Mouse (Mus musculus) hindbrain, postnatal 0 days (tissue): ENCODE data around the gene Kcnj9. TPM values are rescaled to one million over a fixed set of nuclear protein-coding genes. Genes with fewer than 3 reads are reported as not detected.

Experiments used
- ATAC-seq: fragments of 200-750 bp; cut with Nextera tagmentation; 2 replicates; pipeline ENCODE4 v1.8.0; 2017; ENCODE audit warnings: mild to moderate bottlenecking, moderate TSS enrichment, moderate library complexity
- DNase-seq: peaks from one replicate; pipeline ENCODE4 v3.0.0-alpha.2; 2015; ENCODE audit warnings: low spot score
- H3K27ac ChIP-seq: fragments of 300-500 bp; sonication (generic); 2 replicates; pipeline ENCODE4 v1.5.1; 2014; ENCODE audit warnings: mild to moderate bottlenecking
- H3K27me3 ChIP-seq: fragments of 300-500 bp; sonication (generic); 2 replicates; pipeline ENCODE4 v1.6.1; 2014; ENCODE audit warnings: low read length, mixed read lengths; ENCODE audit not compliant: insufficient read depth
- H3K36me3 ChIP-seq: fragments of 300-500 bp; sonication (generic); 2 replicates; pipeline ENCODE4 v1.6.1; 2014; ENCODE audit warnings: low read length, mixed read lengths; ENCODE audit not compliant: insufficient read depth
- H3K4me1 ChIP-seq: fragments of 300-500 bp; sonication (generic); 2 replicates; pipeline ENCODE4 v1.6.1; 2014; ENCODE audit warnings: antibody characterized with exemption, low read length, mixed read lengths; ENCODE audit not compliant: insufficient read depth
- H3K4me2 ChIP-seq: fragments of 300-500 bp; sonication (generic); 2 replicates; pipeline ENCODE4 v1.6.1; 2014; ENCODE audit warnings: low read depth, mild to moderate bottlenecking, low read length, moderate library complexity, mixed read lengths
- H3K4me3 ChIP-seq: fragments of 300-500 bp; sonication (generic); 2 replicates; pipeline ENCODE4 v1.5.1; 2014; ENCODE audit warnings: low read length
- H3K9ac ChIP-seq: fragments of 300-500 bp; sonication (generic); replicated peaks from 2 replicates; pipeline ENCODE4 v1.6.1; 2014; ENCODE audit warnings: mild to moderate bottlenecking, low read length, moderate library complexity, mixed read lengths
- H3K9me3 ChIP-seq: fragments of 300-500 bp; sonication (generic); 2 replicates; pipeline ENCODE4 v1.6.1; 2016; ENCODE audit warnings: low read length, mixed read lengths
- CTCF ChIP-seq: IDR thresholded peaks from 2 replicates; pipeline ENCODE4 v1.5.1; 2016; ENCODE audit warnings: antibody characterized with exemption, control low read depth, low read depth
- whole genome bisulfite sequencing: fragments of 180-500 bp; shearing (Covaris S2); extraction: QIAGEN DNeasy Blood & Tissue Kit; methylation state at CpG from one replicate; pipeline ENCODE4 v1.1.7; 2014; 5-methylcytosine and 5-hydroxymethylcytosine counted together
- polyA plus RNA-seq: library from polyadenylated mRNA; unstranded; fragments of >200 nt; fragmentation: Nextera tagmentation; extraction: Ambion mirVana; gene quantifications from 2 replicates; pipeline ENCODE4 v1.2.1, GENCODE M21; 2015
- total RNA-seq: library from RNA; depleted of rRNA; stranded (reverse); fragments of >200 nt; gene quantifications from 2 replicates; pipeline ENCODE4 v1.2.3, GENCODE M21; 2014; rRNA removed

Gene Kcnj9
- total RNA-seq (8.0 and 9.8 TPM in 2 replicates), polyA plus RNA-seq (3.6 and 4.2 TPM in 2 replicates)

- H3K27ac ChIP-seq, result peak within 1 kb of the TSS; percentile 54
- H3K36me3 ChIP-seq, result no peaks in the 10 kb centered on the region
- 12% methylated on average over 9 of the region's 9 CpGs for WGBS
- DNase-seq (peak; percentile 93), ATAC-seq (peak; percentile 86)
- peak within 1 kb of the TSS; percentile 35 for H3K4me3 ChIP-seq
- H3K4me2 ChIP-seq, result peak within 1 kb of the TSS; percentile 59
- no peaks in the 10 kb centered on the region for H3K9me3 ChIP-seq
- H3K4me1 ChIP-seq, result peaks cover 8% of the 10 kb centered on the region
- no peaks in the 10 kb centered on the region for H3K27me3 ChIP-seq
- H3K9ac ChIP-seq, result peak within 1 kb of the TSS; percentile 44
- no peak for TF ChIP-seq CTCF
These were observed at the start of gene Kcnj9 for GRCm38 (mm10) chr1:172329131-172329530. Gene Kcnj9, minus strand, starts transcription at chr1:172329318.

GRCm38 (mm10) chr1:172376758-172377458, 47.8 kb upstream of the Kcnj9 start:
- ATAC-seq (no peak; the same call in 1 of the 2 replicates), DNase-seq (no peak)
- H3K4me2 ChIP-seq, result peak overlapping the region; percentile 99
- H3K27me3 ChIP-seq, result no peaks in the 10 kb centered on the region
- 2% methylated on average over 61 of the region's 62 CpGs for WGBS
- no peaks in the 10 kb centered on the region for H3K36me3 ChIP-seq
- no peaks in the 10 kb centered on the region for H3K9me3 ChIP-seq
- no peak for TF ChIP-seq CTCF
- H3K4me1 ChIP-seq, result peaks cover 11% of the 10 kb centered on the region
- H3K4me3 ChIP-seq, result peak overlapping the region; percentile 75
- H3K27ac ChIP-seq, result peak overlapping the region; percentile 78
- H3K9ac ChIP-seq, result peak overlapping the region; percentile 69

- DNase-seq, result peak; percentile 100
These were observed 47.1 kb upstream of the Kcnj9 start, which contains the start of gene Pigm for GRCm38 (mm10) chr1:172376198-172376667. Gene Pigm, plus strand, starts transcription at chr1:172376546.

GRCm38 (mm10) chr1:172368768-172369418, 39.8 kb upstream of the Kcnj9 start:
- TF ChIP-seq CTCF, result peak; percentile 71

More at GRCm38 (mm10) chr1:172376198-172376667, 47.1 kb upstream of the Kcnj9 start, which contains the start of gene Pigm:
- Histone ChIP-seq H3K4me3 (peak within 1 kb of the TSS; percentile 75), H3K36me3 (no peaks in the 10 kb centered on the region), H3K9ac (peak within 1 kb of the TSS; percentile 69), H3K27me3 (no peaks in the 10 kb centered on the region), H3K4me1 (peaks cover 11% of the 10 kb centered on the region), H3K9me3 (no peaks in the 10 kb centered on the region), H3K4me2 (peak within 1 kb of the TSS; percentile 99), H3K27ac (peak within 1 kb of the TSS; percentile 78)
- ATAC-seq, result peak; percentile 99
- TF ChIP-seq CTCF, result no peak
- WGBS, result under 1% methylated on average over 39 of the region's 39 CpGs

GRCm38 (mm10) chr1:172364684-172365083, 35.6 kb upstream of the Kcnj9 start:
- no peaks in the 10 kb centered on the region for H3K36me3 ChIP-seq
- WGBS, result 7% methylated on average over 6 of the region's 6 CpGs
- H3K9ac ChIP-seq, result no peak overlapping the region
- H3K4me1 ChIP-seq, result no peaks in the 10 kb centered on the region
- H3K27ac ChIP-seq, result peak overlapping the region; percentile 37; the same call in 1 of the 2 replicates
- no peak overlapping the region for H3K4me2 ChIP-seq
- DNase-seq, result peak; percentile 87
- peak; percentile 78 for ATAC-seq
- H3K9me3 ChIP-seq, result no peaks in the 10 kb centered on the region
- no peaks in the 10 kb centered on the region for H3K27me3 ChIP-seq
- TF ChIP-seq CTCF, result peak; percentile 79
- no peak overlapping the region for H3K4me3 ChIP-seq

More at GRCm38 (mm10) chr1:172368768-172369418, 39.8 kb upstream of the Kcnj9 start:
- H3K4me3 ChIP-seq, result no peak overlapping the region
- no peak overlapping the region for H3K9ac ChIP-seq
- H3K9me3 ChIP-seq, result no peaks in the 10 kb centered on the region
- peak; percentile 64 for ATAC-seq
- no peaks in the 10 kb centered on the region for H3K4me1 ChIP-seq
- no peaks in the 10 kb centered on the region for H3K27me3 ChIP-seq
- peak; percentile 77 for DNase-seq
- no peaks in the 10 kb centered on the region for H3K36me3 ChIP-seq
- 30% methylated on average over 23 of the region's 23 CpGs for WGBS
- H3K4me2 ChIP-seq, result 0 out of 2 replicates have a peak overlapping the region, but pooled peaks have one; percentile 18
- H3K27ac ChIP-seq, result no peak overlapping the region

- TF ChIP-seq CTCF, result no peak
- H3K27me3 ChIP-seq, result no peaks in the 10 kb centered on the region
- H3K4me1 ChIP-seq, result no peaks in the 10 kb centered on the region
- H3K9me3 ChIP-seq, result no peaks in the 10 kb centered on the region
- no peak overlapping the region for H3K9ac ChIP-seq
- ATAC-seq, result peak; percentile 41; the same call in 1 of the 2 replicates
- H3K27ac ChIP-seq, result no peak overlapping the region
- no peak overlapping the region for H3K4me2 ChIP-seq
- H3K4me3 ChIP-seq, result no peak overlapping the region
- H3K36me3 ChIP-seq, result no peaks in the 10 kb centered on the region
- WGBS, result 55% methylated on average over 10 of the region's 10 CpGs
- DNase-seq, result no peak
These were observed 29.2 kb upstream of the Kcnj9 start for GRCm38 (mm10) chr1:172358341-172358740.
